Mouse (Mus musculus): ENCODE measurements at regions not wholly inside any gene's neighbourhood (a gene's known extent, or its start where the extent isn't known, plus 50 kb on each side); places are given as distances from the start of the nearest gene placed in this dataset.

- TF ChIP-seq NELFE (IDR thresholded peaks at IDR 0.05; ENCODE audit: low read depth, low read length): no peak
- TF ChIP-seq MAZ (IDR thresholded peaks at IDR 0.05; ENCODE audit: low read depth, low read length): no peak
- no peak for TF ChIP-seq HCFC1 (IDR thresholded peaks at IDR 0.05; ENCODE audit: low read depth, low read length)
- no peak for TF ChIP-seq TBP (IDR thresholded peaks at IDR 0.05; ENCODE audit: low read depth, low read length)
- no peak for TF ChIP-seq NRF1 (IDR thresholded peaks at IDR 0.05; ENCODE audit: insufficient read depth, low read depth, low read length, poor library complexity, severe bottlenecking)
- TF ChIP-seq GABPA (IDR thresholded peaks at IDR 0.05; ENCODE audit: low read depth, low read length): no peak
- no peak for TF ChIP-seq POLR2AphosphoS2 (IDR thresholded peaks at IDR 0.05; ENCODE audit: low read length)
- TF ChIP-seq MEF2A (IDR thresholded peaks at IDR 0.05; ENCODE audit: extremely low read depth, insufficient replicate concordance, low read depth, low read length, poor library complexity, severe bottlenecking): no peak
- no peak for TF ChIP-seq ZMIZ1 (IDR thresholded peaks at IDR 0.05; ENCODE audit: low read depth, low read length)
- TF ChIP-seq E2F4 (IDR thresholded peaks at IDR 0.05; ENCODE audit: borderline replicate concordance, low read depth, low read length): no peak
- TF ChIP-seq CTCF (IDR thresholded peaks at IDR 0.05 in 2 of 3, conservative IDR thresholded peaks at IDR 0.05 in 1 of 3; ENCODE audit: control insufficient read depth in 1 of 3, insufficient read depth in 1 of 3, low read depth in 2 of 3, low read length in 3 of 3, poor library complexity in 1 of 3, severe bottlenecking in 1 of 3): no peak
- no peak for TF ChIP-seq ETS1 (IDR thresholded peaks at IDR 0.05; ENCODE audit: low read depth, low read length)
- no peaks in the 10 kb centered on the region for H3K27me3 ChIP-seq (ENCODE audit: control insufficient read depth in 1 of 2, insufficient read depth in 2 of 2, low read length in 2 of 2)
- H3K9me3 ChIP-seq (replicated peaks; ENCODE audit: insufficient read depth, low read length): no peaks in the 10 kb centered on the region
- H3K9ac ChIP-seq (ENCODE audit: control insufficient read depth, low read depth, low read length, poor library complexity, severe bottlenecking): peak overlapping the region; percentile 87
- 0 out of 4 replicates have a peak overlapping the region, but pooled peaks of 1 of the 2 experiments have one; percentile 54 for H3K4me3 ChIP-seq (ENCODE audit: control insufficient read depth in 1 of 2, insufficient read depth in 1 of 2, low read depth in 2 of 2, low read length in 2 of 2)
- DNase-seq (ENCODE audit: low read depth, low spot score): peak; percentile 36
- peaks cover 2% of the 10 kb centered on the region; the same call in 1 of the 2 replicates for H3K79me2 ChIP-seq (ENCODE audit: control insufficient read depth, insufficient read depth, low read length, poor library complexity)
- peaks cover 0 to 13% of the 10 kb centered on the region in 2 experiments; a peak in 3 of 4 replicates for H3K4me1 ChIP-seq (ENCODE audit: control insufficient read depth in 1 of 2, insufficient read depth in 2 of 2, low read length in 2 of 2)
- 0 out of 2 replicates have a peak overlapping the region, but pooled peaks have one; percentile 1 for H3K27ac ChIP-seq (ENCODE audit: control insufficient read depth, low read depth, low read length)
- peaks cover 0 to 10% of the 10 kb centered on the region in 2 experiments; a peak in 2 of 4 replicates for H3K36me3 ChIP-seq (ENCODE audit: control insufficient read depth in 1 of 2, insufficient read depth in 2 of 2, low read length in 2 of 2)
Observed at GRCm38 (mm10) chr8:10925582-10926517, 82.4 kb downstream of the Irs2 start.

GRCm38 (mm10) chr8:10924526-10925199 is 83.6 kb downstream of the Irs2 start:
- peaks cover 0 to 10% of the 10 kb centered on the region in 2 experiments; a peak in 2 of 4 replicates for H3K36me3 ChIP-seq (ENCODE audit: control insufficient read depth in 1 of 2, insufficient read depth in 2 of 2, low read length in 2 of 2)
- peaks cover 2% of the 10 kb centered on the region; the same call in 1 of the 2 replicates for H3K79me2 ChIP-seq (ENCODE audit: control insufficient read depth, insufficient read depth, low read length, poor library complexity)
- no peaks in the 10 kb centered on the region for H3K9me3 ChIP-seq (replicated peaks; ENCODE audit: insufficient read depth, low read length)
- peak overlapping the region; percentile 87 for H3K9ac ChIP-seq (ENCODE audit: control insufficient read depth, low read depth, low read length, poor library complexity, severe bottlenecking)
- peaks cover 0 to 13% of the 10 kb centered on the region in 2 experiments; a peak in 3 of 4 replicates for H3K4me1 ChIP-seq (ENCODE audit: control insufficient read depth in 1 of 2, insufficient read depth in 2 of 2, low read length in 2 of 2)
- H3K27ac ChIP-seq (ENCODE audit: control insufficient read depth, low read depth, low read length): peak overlapping the region; percentile 91
- no peaks in the 10 kb centered on the region; a peak in 1 of 4 replicates for H3K27me3 ChIP-seq (ENCODE audit: control insufficient read depth in 1 of 2, insufficient read depth in 2 of 2, low read length in 2 of 2)
- H3K4me3 ChIP-seq (ENCODE audit: control insufficient read depth in 1 of 2, insufficient read depth in 1 of 2, low read depth in 2 of 2, low read length in 2 of 2): peak overlapping the region; percentile 54 to 86
- peak; percentile 97 for DNase-seq (ENCODE audit: low read depth, low spot score)
- peak; percentile 69 for TF ChIP-seq MAX (IDR thresholded peaks at IDR 0.05; ENCODE audit: low read length)
- TF ChIP-seq MXI1 (IDR thresholded peaks at IDR 0.05; ENCODE audit: low read depth, low read length): peak; percentile 78
- TF ChIP-seq POLR2A (IDR thresholded peaks at IDR 0.05; ENCODE audit: control insufficient read depth in 1 of 2, insufficient read depth in 1 of 2, low read depth in 1 of 2, low read length in 2 of 2, poor library complexity in 1 of 2): peak in 1 of 2 experiments; percentile 83; a peak in 2 of 4 replicates
- peak; percentile 54 for TF ChIP-seq RCOR1 (IDR thresholded peaks at IDR 0.05; ENCODE audit: low read depth, low read length)
- peak; percentile 49 for TF ChIP-seq TCF12 (IDR thresholded peaks at IDR 0.05; ENCODE audit: low read depth, low read length)
- peak; percentile 63; the same call in 1 of the 2 replicates for TF ChIP-seq MAZ (IDR thresholded peaks at IDR 0.05; ENCODE audit: low read depth, low read length)
- no peak for TF ChIP-seq USF1 (IDR thresholded peaks at IDR 0.05; ENCODE audit: low read depth, low read length)
- TF ChIP-seq GABPA (IDR thresholded peaks at IDR 0.05; ENCODE audit: low read depth, low read length): no peak
- TF ChIP-seq GATA1 (IDR thresholded peaks at IDR 0.05; ENCODE audit: low read depth, low read length): peak; percentile 52
- TF ChIP-seq SIN3A (IDR thresholded peaks at IDR 0.05; ENCODE audit: low read length): peak; percentile 82
- no peak for TF ChIP-seq ELF1 (IDR thresholded peaks at IDR 0.05; ENCODE audit: low read depth, low read length)
- peak; percentile 85 for TF ChIP-seq ETS1 (IDR thresholded peaks at IDR 0.05; ENCODE audit: low read depth, low read length)
- no peak for TF ChIP-seq RAD21 (IDR thresholded peaks at IDR 0.05; ENCODE audit: low read depth, low read length)
- peak; percentile 84 for TF ChIP-seq ZMIZ1 (IDR thresholded peaks at IDR 0.05; ENCODE audit: low read depth, low read length)
- 0 out of 2 replicates have a peak, but pooled peaks have one; percentile 17 for TF ChIP-seq KAT2A (conservative IDR thresholded peaks at IDR 0.05; ENCODE audit: low read depth, low read length)
- no peak for TF ChIP-seq TAL1 (IDR thresholded peaks at IDR 0.05; ENCODE audit: low read length)
- TF ChIP-seq TBP (IDR thresholded peaks at IDR 0.05; ENCODE audit: low read depth, low read length): peak; percentile 79
- peak; percentile 73; the same call in 1 of the 2 replicates for TF ChIP-seq MYC (IDR thresholded peaks at IDR 0.05; ENCODE audit: low read depth, low read length)
- TF ChIP-seq USF2 (IDR thresholded peaks at IDR 0.05; ENCODE audit: borderline replicate concordance in 1 of 2, insufficient read depth in 1 of 2, low read depth in 1 of 2, low read length in 2 of 2): no peak
